Mouse (Mus musculus) CH12.LX (cell line): Measurements from ENCODE around the gene Pxt1. TPM values are rescaled to one million over a fixed set of nuclear protein-coding genes. Genes with fewer than 3 reads are reported as not detected.
A peak's percentile ranks its signal among the peaks of the same experiment; 100 is the strongest.

Experiments used
- DNase-seq: peaks from one replicate; pipeline ENCODE4 v3.0.0-alpha.2; 2013; ENCODE audit errors: extremely low read depth
- H3K27ac ChIP-seq: 2 replicates; pipeline ENCODE4 v1.5.1; 2012; ENCODE audit warnings: low read depth, mild to moderate bottlenecking, control low read depth, moderate library complexity; ENCODE audit not compliant: insufficient read depth
- H3K27me3 ChIP-seq: replicated peaks from 2 replicates; pipeline ENCODE3; 2012; ENCODE audit warnings: inconsistent platforms
- H3K36me3 ChIP-seq, 2 experiments: replicated peaks in 1 of 2; 2 replicates each; pipeline versions ENCODE3 to v1.6.1; 2012; ENCODE audit warnings: inconsistent platforms in 1 of 2, low read length in 1 of 2, mild to moderate bottlenecking in 1 of 2, mixed read lengths in 1 of 2, moderate library complexity in 1 of 2; ENCODE audit not compliant: control insufficient read depth in 1 of 2, insufficient read depth in 1 of 2
- H3K4me1 ChIP-seq, 2 experiments: 2 replicates each; pipeline ENCODE4 v1.6.1; 2012; ENCODE audit warnings: inconsistent platforms in 1 of 2, moderate library complexity in 1 of 2; ENCODE audit not compliant: insufficient read depth in 2 of 2, control insufficient read depth in 1 of 2
- H3K4me2 ChIP-seq: 2 replicates; pipeline ENCODE4 v1.6.1; 2012; ENCODE audit warnings: low read depth, mild to moderate bottlenecking, control low read depth; ENCODE audit not compliant: poor library complexity, insufficient read depth, severe bottlenecking
- H3K4me3 ChIP-seq, 3 experiments: fragments of 150-350 bp in 1 of 3; sonication (generic) in 1 of 3; replicated peaks in 1 of 3; 2 replicates each; pipeline versions ENCODE3 to v1.5.1; 2011 to 2012; ENCODE audit warnings: low read depth in 2 of 3, low read length in 2 of 3, mild to moderate bottlenecking in 2 of 3, moderate library complexity in 2 of 3, control low read depth in 1 of 3, improper control_type of control experiment in 1 of 3, inconsistent platforms in 1 of 3, mixed read lengths in 1 of 3; ENCODE audit not compliant: poor library complexity in 1 of 3
- H3K79me2 ChIP-seq: replicated peaks from 2 replicates; pipeline ENCODE4 v1.6.1; 2012; ENCODE audit warnings: mild to moderate bottlenecking, moderate library complexity; ENCODE audit not compliant: control insufficient read depth, poor library complexity, insufficient read depth, severe bottlenecking; ENCODE audit errors: extremely low read depth
- H3K9ac ChIP-seq: 2 replicates; pipeline ENCODE4 v1.6.1; 2012; ENCODE audit warnings: low read depth, mild to moderate bottlenecking, control low read depth, moderate library complexity; ENCODE audit not compliant: insufficient read depth
- H3K9me3 ChIP-seq: replicated peaks from 2 replicates; pipeline ENCODE3; 2012; ENCODE audit warnings: low read length, inconsistent platforms, mixed read lengths
- BHLHE40 ChIP-seq: IDR thresholded peaks from 2 replicates; pipeline ENCODE4 v1.6.1; 2011; ENCODE audit warnings: mild to moderate bottlenecking, low read depth, low read length, improper control_type of control experiment
- CHD1 ChIP-seq: IDR thresholded peaks from 2 replicates; pipeline ENCODE4 v1.6.1; 2012; ENCODE audit warnings: low read depth, low read length, improper control_type of control experiment, inconsistent platforms
- CTCF ChIP-seq, 2 experiments: IDR thresholded peaks in 1 of 2; conservative IDR thresholded peaks in 1 of 2; 2 replicates each; pipeline ENCODE4 v1.5.1; 2011 to 2012; ENCODE audit warnings: low read depth in 2 of 2, low read length in 2 of 2, improper control_type of control experiment in 1 of 2, inconsistent platforms in 1 of 2, mild to moderate bottlenecking in 1 of 2, moderate library complexity in 1 of 2
- E2F4 ChIP-seq: IDR thresholded peaks from 2 replicates; pipeline ENCODE4 v1.6.1; 2011; ENCODE audit warnings: low read depth, low read length, improper control_type of control experiment; ENCODE audit not compliant: insufficient replicate concordance
- ELF1 ChIP-seq: IDR thresholded peaks from 2 replicates; pipeline ENCODE4 v1.6.1; 2014; ENCODE audit warnings: low read depth, mild to moderate bottlenecking, inconsistent platforms, low read length, improper control_type of control experiment
- ETS1 ChIP-seq: conservative IDR thresholded peaks from 2 replicates; pipeline ENCODE4 v1.6.1; 2012; ENCODE audit warnings: low read depth, mild to moderate bottlenecking, inconsistent platforms, low read length, improper control_type of control experiment, moderate library complexity
- IRF4 ChIP-seq: IDR thresholded peaks from 2 replicates; pipeline ENCODE4 v1.6.1; 2014; ENCODE audit warnings: low read depth, mild to moderate bottlenecking, inconsistent platforms, low read length, improper control_type of control experiment
- JUN ChIP-seq: IDR thresholded peaks from 2 replicates; pipeline ENCODE4 v1.6.1; 2011; ENCODE audit warnings: low read depth, mild to moderate bottlenecking, low read length, improper control_type of control experiment, moderate library complexity; ENCODE audit not compliant: insufficient read depth
- JUND ChIP-seq: conservative IDR thresholded peaks from 2 replicates; pipeline ENCODE4 v1.6.1; 2011; ENCODE audit warnings: low read depth, low read length, improper control_type of control experiment
- KAT2A ChIP-seq: IDR thresholded peaks from 2 replicates; pipeline ENCODE4 v1.6.1; 2012; ENCODE audit warnings: low read length, improper control_type of control experiment, inconsistent platforms; ENCODE audit not compliant: insufficient replicate concordance
- MAX ChIP-seq: IDR thresholded peaks from 2 replicates; pipeline ENCODE4 v1.6.1; 2011; ENCODE audit warnings: low read length, improper control_type of control experiment
- MEF2A ChIP-seq: IDR thresholded peaks from 2 replicates; pipeline ENCODE4 v1.6.1; 2014; ENCODE audit warnings: low read depth, mild to moderate bottlenecking, inconsistent platforms, low read length, improper control_type of control experiment, borderline replicate concordance
- MYC ChIP-seq: IDR thresholded peaks from 2 replicates; pipeline ENCODE4 v1.6.1; 2011; ENCODE audit warnings: low read depth, mild to moderate bottlenecking, improper control_type of control experiment, low read length
- PAX5 ChIP-seq: IDR thresholded peaks from 2 replicates; pipeline ENCODE4 v1.6.1; 2012; ENCODE audit warnings: low read length, inconsistent platforms, mixed read lengths
- POLR2AphosphoS2 ChIP-seq: IDR thresholded peaks from 2 replicates; pipeline ENCODE4 v1.6.1; 2011; ENCODE audit warnings: low read depth, low read length, improper control_type of control experiment
- RAD21 ChIP-seq: IDR thresholded peaks from 2 replicates; pipeline ENCODE4 v1.6.1; 2011; ENCODE audit warnings: low read depth, mild to moderate bottlenecking, low read length, improper control_type of control experiment, moderate library complexity
- RCOR1 ChIP-seq: conservative IDR thresholded peaks from 2 replicates; pipeline ENCODE4 v1.6.1; 2012; ENCODE audit warnings: low read depth, mild to moderate bottlenecking, inconsistent platforms, low read length, improper control_type of control experiment
- SMC3 ChIP-seq: IDR thresholded peaks from 2 replicates; pipeline ENCODE4 v1.6.1; 2011; ENCODE audit warnings: low read depth, low read length, improper control_type of control experiment
- TBP ChIP-seq: conservative IDR thresholded peaks from 2 replicates; pipeline ENCODE4 v1.6.1; 2011; ENCODE audit warnings: low read depth, low read length, improper control_type of control experiment
- TCF12 ChIP-seq: IDR thresholded peaks from 2 replicates; pipeline ENCODE4 v1.6.1; 2014; ENCODE audit warnings: low read depth, mild to moderate bottlenecking, inconsistent platforms, low read length, improper control_type of control experiment
- UBTF ChIP-seq: IDR thresholded peaks from 2 replicates; pipeline ENCODE4 v1.6.1; 2012; ENCODE audit warnings: low read depth, mild to moderate bottlenecking, inconsistent platforms, low read length, improper control_type of control experiment, moderate library complexity
- ZC3H11A ChIP-seq: IDR thresholded peaks from 2 replicates; pipeline ENCODE4 v1.6.1; 2012; ENCODE audit warnings: low read depth, mild to moderate bottlenecking, inconsistent platforms, low read length, improper control_type of control experiment
- dilution Hi-C: fragments of 300-500 bp; cut with MboI; formaldehyde crosslinking; loops from 2 replicates; pipeline ENCODE4 v1.14.3; 2020; ENCODE audit warnings: low sequenced_read_pairs; ENCODE audit not compliant: extremely low pct_unique_long_range_greater_than_20kb, extremely low pct_ligation_motif_present
- in situ Hi-C: fragments of 300-500 bp; cut with MboI; formaldehyde crosslinking; loops from 3 replicates; pipeline ENCODE4 v1.14.3; 2019; ENCODE audit warnings: low sequenced_read_pairs, low pct_ligation_motif_present, low pct_unique_long_range_greater_than_20kb, mixed read lengths
- polyA plus RNA-seq: library from polyadenylated mRNA; unstranded; fragments of >175 nt; gene quantifications from 2 replicates; pipeline ENCODE4 v1.2.1, GENCODE M21; 2012; ENCODE audit warnings: low read depth; ENCODE audit not compliant: insufficient read length
- total RNA-seq, 2 experiments: library from RNA; depleted of rRNA; stranded (reverse); fragments of 300-350 nt in 1 of 2; fragments of >200 nt in 1 of 2; gene quantifications; 2 replicates each; pipeline ENCODE4 v1.2.3; 2012 to 2014

Pxt1 gene
- total and polyA plus RNA-seq, 3 experiments: not detected

GRCm38 (mm10) chr17:28905377-28905916, 38.2 kb downstream of the Pxt1 start:
- H3K9ac ChIP-seq: no peak overlapping the region
- H3K27me3 ChIP-seq: peaks cover 7% of the 10 kb centered on the region
- peaks cover 11% of the 10 kb centered on the region for H3K9me3 ChIP-seq
- no peak for DNase-seq
- H3K4me2 ChIP-seq: no peak overlapping the region
- in situ Hi-C loops: loop anchor here (10.0 kb wide), 1 partner anchor 109 kb away; no protein-coding TSS in a partner anchor
- H3K4me1 ChIP-seq: no peaks in the 10 kb centered on the region
- TF ChIP-seq IRF4 (no peak), MEF2A (no peak), E2F4 (no peak), MYC (no peak), CHD1 (no peak), ETS1 (no peak), TCF12 (no peak), UBTF (no peak), KAT2A (no peak), PAX5 (no peak), JUN (no peak), MAX (no peak), ELF1 (no peak), TBP (no peak), SMC3 (no peak), RAD21 (no peak), RCOR1 (no peak), POLR2AphosphoS2 (no peak), BHLHE40 (no peak), CTCF (conservative IDR thresholded peaks at IDR 0.05 in 1 of 2, IDR thresholded peaks at IDR 0.05 in 1 of 2; ENCODE audit: low read depth in 2 of 2, low read length in 2 of 2) (no peak)
- TF ChIP-seq, all 38 proteins: peak for 0
- Histone ChIP-seq H3K4me3 (no peak overlapping the region), H3K79me2 (no peaks in the 10 kb centered on the region), H3K36me3 (no peaks in the 10 kb centered on the region), H3K27ac (no peak overlapping the region)
- dilution Hi-C loops: no loop called here

GRCm38 (mm10) chr17:28904546-28905376, 38.9 kb downstream of the Pxt1 start:
- H3K9me3 ChIP-seq: peaks cover 11% of the 10 kb centered on the region
- peak; percentile 11; the same call in 1 of the 2 replicates for TF ChIP-seq ZC3H11A
- TF ChIP-seq CTCF (conservative IDR thresholded peaks at IDR 0.05 in 1 of 2, IDR thresholded peaks at IDR 0.05 in 1 of 2; ENCODE audit: low read depth in 2 of 2, low read length in 2 of 2): peak; percentile 54 to 72
- TF ChIP-seq RAD21: peak; percentile 61
- no peak for TF ChIP-seq BHLHE40
- no peak for TF ChIP-seq JUND
- peak; percentile 69 for TF ChIP-seq SMC3
- peaks cover 7% of the 10 kb centered on the region for H3K27me3 ChIP-seq
- peak; percentile 52 for DNase-seq
- no peak overlapping the region for H3K27ac ChIP-seq
- in situ Hi-C loops (loop anchor here (10.0 kb wide), 1 partner anchor 110 kb away; no protein-coding TSS in a partner anchor), dilution Hi-C loops (no loop called here)
- H3K79me2 ChIP-seq: no peaks in the 10 kb centered on the region
- peaks cover 0 to 5% of the 10 kb centered on the region in 2 experiments; a peak in 2 of 4 replicates for H3K4me1 ChIP-seq
- H3K4me2 ChIP-seq: no peak overlapping the region
- H3K36me3 ChIP-seq: no peaks in the 10 kb centered on the region
- no peak overlapping the region for H3K4me3 ChIP-seq
- no peak overlapping the region for H3K9ac ChIP-seq
